ENCODE assay signal across 10 mouse cellular contexts in the genomic region with DNA sequence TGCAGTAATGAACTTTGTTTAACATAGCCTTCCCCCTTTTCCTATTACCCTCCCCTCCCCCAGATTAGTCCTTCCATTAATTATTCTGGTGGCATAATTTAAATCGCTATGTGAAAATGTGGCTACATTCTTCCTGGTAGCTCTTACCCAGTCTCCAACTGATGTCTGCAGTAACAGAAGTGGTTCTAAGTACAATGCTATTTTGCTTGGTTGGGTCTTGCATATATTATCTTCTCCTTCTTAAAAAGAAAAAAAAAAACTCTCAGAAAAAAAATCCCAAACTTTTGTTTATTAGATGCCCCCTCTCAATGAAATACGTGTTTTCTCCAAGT.
DNase-seq lines count a peak whose midpoint lies in the region; ATAC-seq and TF ChIP-seq lines count a peak whose summit lies in the region.
"Had no signal": no experiment of that assay in that cellular context is flagged by ENCODE, and none has a peak within 500 bp of the region (broad histone marks: within the 10 kb centered on the region; RNA-seq: fewer than 3 reads in every experiment).

No protein-coding gene starts in this region.

- H3K27me3 ChIP-seq in kidney, embryonic 16.5 days (ENCODE audit: insufficient read depth, low read length): no peaks in the 10 kb centered on the region
- no peaks in the 10 kb centered on the region for H3K27me3 ChIP-seq in embryonic facial prominence, embryonic 15.5 days
- no peaks in the 10 kb centered on the region for H3K27me3 ChIP-seq in hindbrain, embryonic 13.5 days
- no peaks in the 10 kb centered on the region for H3K27me3 ChIP-seq in midbrain, postnatal 0 days (ENCODE audit: insufficient read depth, low read length)
- H3K27me3 ChIP-seq: liver, embryonic 12.5 days had no signal

- ATAC-seq in kidney, embryonic 16.5 days (ENCODE audit: low FRiP score, low TSS enrichment): no peak
- no peak for ATAC-seq in embryonic facial prominence, embryonic 15.5 days (ENCODE audit: insufficient number of reproducible peaks, low FRiP score, low TSS enrichment, low read depth)
- no peak for ATAC-seq in hindbrain, embryonic 13.5 days (ENCODE audit: low FRiP score)
- no peak for ATAC-seq in midbrain, postnatal 0 days (ENCODE audit: low FRiP score)
- ATAC-seq: inflammation-experienced regulatory T-cells, adult 6 months; liver, embryonic 12.5 days had no signal

- no peaks in the 10 kb centered on the region for H3K9me3 ChIP-seq in kidney, embryonic 16.5 days (ENCODE audit: low read length)
- no peaks in the 10 kb centered on the region for H3K9me3 ChIP-seq in embryonic facial prominence, embryonic 15.5 days (replicated peaks)
- H3K9me3 ChIP-seq in hindbrain, embryonic 13.5 days: no peaks in the 10 kb centered on the region
- H3K9me3 ChIP-seq in midbrain, postnatal 0 days (ENCODE audit: low read length): no peaks in the 10 kb centered on the region
- H3K9me3 ChIP-seq: liver, embryonic 12.5 days had no signal

- 76% methylated on average over 2 of the region's 2 CpGs for WGBS in kidney, embryonic 16.5 days
- WGBS in embryonic facial prominence, embryonic 15.5 days: 52% methylated on average over 2 of the region's 2 CpGs
- 29% methylated on average over 2 of the region's 2 CpGs for WGBS in hindbrain, embryonic 13.5 days
- WGBS in midbrain, postnatal 0 days: 15% methylated on average over 2 of the region's 2 CpGs

- H3K36me3 ChIP-seq in kidney, embryonic 16.5 days (ENCODE audit: insufficient read depth, low read length): no peaks in the 10 kb centered on the region
- no peaks in the 10 kb centered on the region for H3K36me3 ChIP-seq in embryonic facial prominence, embryonic 15.5 days
- no peaks in the 10 kb centered on the region for H3K36me3 ChIP-seq in hindbrain, embryonic 13.5 days
- no peaks in the 10 kb centered on the region for H3K36me3 ChIP-seq in midbrain, postnatal 0 days (ENCODE audit: insufficient read depth, low read length)
- H3K36me3 ChIP-seq: liver, embryonic 12.5 days had no signal

- H3K4me3 ChIP-seq in kidney, embryonic 16.5 days (ENCODE audit: low read length): peak overlapping the region; percentile 19
- peak overlapping the region; percentile 38 for H3K4me3 ChIP-seq in embryonic facial prominence, embryonic 15.5 days (replicated peaks)
- H3K4me3 ChIP-seq in hindbrain, embryonic 13.5 days: peak overlapping the region; percentile 43
- H3K4me3 ChIP-seq in midbrain, postnatal 0 days (ENCODE audit: low read depth, low read length): peak overlapping the region; percentile 36
- H3K4me3 ChIP-seq: liver, embryonic 12.5 days had no signal

- peaks cover 5% of the 10 kb centered on the region for H3K4me1 ChIP-seq in kidney, embryonic 16.5 days (ENCODE audit: insufficient read depth, low read length)
- peaks cover 10% of the 10 kb centered on the region for H3K4me1 ChIP-seq in embryonic facial prominence, embryonic 15.5 days
- peaks cover 16% of the 10 kb centered on the region for H3K4me1 ChIP-seq in hindbrain, embryonic 13.5 days (replicated peaks)
- no peaks in the 10 kb centered on the region for H3K4me1 ChIP-seq in midbrain, postnatal 0 days (ENCODE audit: insufficient read depth, low read length)
- H3K4me1 ChIP-seq: liver, embryonic 12.5 days had no signal

- H3K4me2 ChIP-seq in kidney, embryonic 16.5 days (replicated peaks; ENCODE audit: low read depth, low read length): peak overlapping the region; percentile 40
- peak overlapping the region; percentile 52 for H3K4me2 ChIP-seq in embryonic facial prominence, embryonic 15.5 days (replicated peaks)
- H3K4me2 ChIP-seq in hindbrain, embryonic 13.5 days: peak overlapping the region; percentile 64
- peak overlapping the region; percentile 64 for H3K4me2 ChIP-seq in midbrain, postnatal 0 days (ENCODE audit: low read depth, low read length, poor library complexity, severe bottlenecking)
- H3K4me2 ChIP-seq: liver, embryonic 12.5 days had no signal

- H3K27ac ChIP-seq in kidney, embryonic 16.5 days (ENCODE audit: low read length): no peak overlapping the region
- H3K27ac ChIP-seq in embryonic facial prominence, embryonic 15.5 days (replicated peaks): peak overlapping the region; percentile 83
- H3K27ac ChIP-seq in hindbrain, embryonic 13.5 days: peak overlapping the region; percentile 98
- peak overlapping the region; percentile 94 for H3K27ac ChIP-seq in midbrain, postnatal 0 days (ENCODE audit: low read depth, low read length)
- H3K27ac ChIP-seq: liver, embryonic 12.5 days had no signal

- no peak for DNase-seq in kidney, postnatal 14 days
- DNase-seq in midbrain, postnatal 0 days (ENCODE audit: low spot score): no peak
- DNase-seq in retina, postnatal 1 day: no peak
- DNase-seq in embryo, embryonic 9.5 days (ENCODE audit: extremely low spot score): no peak
- DNase-seq in thymus, postnatal 0 days (ENCODE audit: low spot score): no peak

- no peak for TF ChIP-seq CTCF in midbrain, postnatal 0 days (IDR thresholded peaks at IDR 0.05)

- H3K9ac ChIP-seq in kidney, embryonic 16.5 days (replicated peaks; ENCODE audit: low read length): no peak overlapping the region
- 0 out of 2 replicates have a peak overlapping the region, but pooled peaks have one; percentile 13 for H3K9ac ChIP-seq in embryonic facial prominence, embryonic 15.5 days
- H3K9ac ChIP-seq in hindbrain, embryonic 13.5 days: peak overlapping the region; percentile 81
- H3K9ac ChIP-seq in midbrain, postnatal 0 days (replicated peaks; ENCODE audit: low read length, poor library complexity, severe bottlenecking): peak overlapping the region; percentile 74
- H3K9ac ChIP-seq: liver, embryonic 12.5 days had no signal
